Mouse (Mus musculus) neural tube, embryonic 15.5 days (tissue): ENCODE results near the gene Ube3c. TPM values are rescaled to one million over a fixed set of nuclear protein-coding genes. Genes with fewer than 3 reads are reported as not detected.

Experiments
- polyA plus RNA-seq: library from polyadenylated mRNA; unstranded; fragments of >200 nt; fragmentation: Nextera tagmentation; extraction: Ambion mirVana; gene quantifications from 2 replicates; pipeline ENCODE4 v1.2.1, GENCODE M21; 2015

The Ube3c gene
- polyA plus RNA-seq, 1 experiment from 2014 or later, result 36.9 TPM

Other genes with a start within 250 kb of the Ube3c start
- 35.6 and 36.5 TPM in 2 replicates for gene Lmbr1, start 190.9 kb upstream of the Ube3c start, polyA plus RNA-seq
- gene Nom1, start 134.6 kb upstream of the Ube3c start, polyA plus RNA-seq, result 16.2 and 23.1 TPM in 2 replicates
- 0.95 and 1.3 TPM in 2 replicates for gene Mnx1, start 90.8 kb upstream of the Ube3c start, polyA plus RNA-seq
- 266 and 298 TPM in 2 replicates for gene Dnajb6, start 166.4 kb downstream of the Ube3c start, polyA plus RNA-seq
- gene Gm5129, start 166.7 kb downstream of the Ube3c start, polyA plus RNA-seq, result not detected in 2 replicates